Mouse (Mus musculus) adipocyte (in vitro differentiated cells): ENCODE results near the gene Gm4301.
"Not testable (repeated sequence)": the region's sequence is repeated elsewhere in the genome, so short reads cannot be mapped to it uniquely, and the experiment has no call there.

ENCODE experiments used
- DNase-seq: peaks from one replicate; pipeline ENCODE4 v3.0.0-alpha.2; 2016; ENCODE audit warnings: low spot score

Gm4301 gene

GRCm38 (mm10) chr10:100335376-100335775 is at the start of gene Gm4301:
TSS of gene Gm4301 (plus strand) at chr10:100335676.
- DNase-seq: not testable (repeated sequence)

GRCm38 (mm10) chr10:100296105-100296504 is 39.4 kb upstream of the Gm4301 start:
- DNase-seq: no peak

- DNase-seq: not testable (repeated sequence)
Observed at GRCm38 (mm10) chr10:100300106-100300505, 35.4 kb upstream of the Gm4301 start.

GRCm38 (mm10) chr10:100340536-100340935 is 5.1 kb downstream of the Gm4301 start, which contains the start of gene Gm4302:
TSS of gene Gm4302 (plus strand) at chr10:100340836.
- not testable (repeated sequence) for DNase-seq

GRCm38 (mm10) chr10:100345672-100346071 is 10.2 kb downstream of the Gm4301 start, which contains the start of gene Gm4303:
TSS of gene Gm4303 (plus strand) at chr10:100345972.
- not testable (repeated sequence) for DNase-seq

- DNase-seq: not testable (repeated sequence)
Observed at GRCm38 (mm10) chr10:100350793-100351192, 15.3 kb downstream of the Gm4301 start, which contains the start of gene Gm4305. TSS of gene Gm4305 (plus strand) at chr10:100351093.

- DNase-seq: not testable (repeated sequence)
Observed at GRCm38 (mm10) chr10:100356841-100357240, 21.4 kb downstream of the Gm4301 start.

GRCm38 (mm10) chr10:100361038-100361437 is 25.6 kb downstream of the Gm4301 start, which contains the start of gene Gm4307:
TSS of gene Gm4307 (plus strand) at chr10:100361338.
- DNase-seq: not testable (repeated sequence)

GRCm38 (mm10) chr10:100382460-100382859 is 47.0 kb downstream of the Gm4301 start, which contains the start of gene Gm4312:
TSS of gene Gm4312 (minus strand) at chr10:100382560.
- DNase-seq: not testable (repeated sequence)
